Mouse (Mus musculus): ENCODE measurements at regions not wholly inside any gene's neighbourhood (a gene's known extent, or its start where the extent isn't known, plus 50 kb on each side); places are given as distances from the start of the nearest gene placed in this dataset.

DNA sequence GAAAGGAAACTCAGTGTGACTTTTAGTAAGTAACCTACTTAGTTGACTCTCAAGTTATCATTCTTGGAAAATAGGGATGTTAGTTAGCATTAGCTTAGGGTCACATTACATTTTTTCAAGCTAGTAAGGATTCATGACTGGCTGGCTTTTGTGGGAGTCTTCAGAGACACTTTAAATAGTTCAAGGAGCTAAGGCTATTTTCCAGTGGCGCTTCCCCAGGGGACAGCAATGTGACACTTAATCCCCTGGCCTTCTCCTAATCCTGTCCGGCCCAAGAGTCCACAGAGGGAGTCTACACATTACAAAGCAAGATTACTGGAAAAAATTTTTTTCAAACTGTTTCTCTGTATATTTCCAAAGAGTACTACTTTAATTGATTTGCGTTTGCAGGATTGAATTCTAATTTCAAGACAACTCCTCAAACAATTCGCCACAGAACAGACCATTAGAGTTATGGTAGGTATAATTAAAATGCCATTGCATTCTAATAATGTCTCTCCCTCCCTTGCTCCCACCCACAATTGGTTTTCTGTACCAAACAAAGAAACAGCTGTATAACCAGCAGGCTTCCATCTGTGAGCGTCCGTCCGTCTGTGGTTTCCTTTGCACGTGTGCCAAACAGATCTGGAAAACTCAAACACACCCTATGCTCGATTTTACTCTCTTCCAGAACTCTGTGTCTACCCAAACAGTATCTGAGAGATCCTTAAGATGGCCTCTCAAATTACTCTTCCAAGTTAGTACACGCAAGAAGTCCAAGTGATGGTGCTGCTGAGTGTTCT, 341.1 kb upstream of the Cd180 start:
- DNase-seq (ENCODE audit: low read depth, low spot score) = peak; percentile 76

DNA sequence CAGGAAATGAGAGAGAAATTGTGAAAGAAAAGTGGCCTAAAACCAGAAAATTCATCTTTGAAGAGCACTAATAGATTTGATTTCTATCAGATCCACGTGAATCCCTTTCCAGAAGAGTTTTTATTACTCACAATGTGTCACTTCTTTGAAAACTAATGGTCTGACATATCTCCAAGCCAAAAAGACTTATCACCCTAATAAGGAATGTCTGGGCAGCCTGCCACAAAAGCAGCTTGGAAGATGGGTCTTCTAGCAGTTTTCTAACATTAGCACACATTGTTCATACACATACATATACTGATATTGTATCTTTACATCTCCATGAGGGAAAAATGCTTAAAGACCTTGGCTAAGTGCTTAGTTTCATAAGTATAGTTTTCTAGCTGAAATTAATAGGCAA, 337.8 kb upstream of the Cd180 start:
- peak; percentile 25 for DNase-seq (ENCODE audit: low read depth, low spot score)

DNA sequence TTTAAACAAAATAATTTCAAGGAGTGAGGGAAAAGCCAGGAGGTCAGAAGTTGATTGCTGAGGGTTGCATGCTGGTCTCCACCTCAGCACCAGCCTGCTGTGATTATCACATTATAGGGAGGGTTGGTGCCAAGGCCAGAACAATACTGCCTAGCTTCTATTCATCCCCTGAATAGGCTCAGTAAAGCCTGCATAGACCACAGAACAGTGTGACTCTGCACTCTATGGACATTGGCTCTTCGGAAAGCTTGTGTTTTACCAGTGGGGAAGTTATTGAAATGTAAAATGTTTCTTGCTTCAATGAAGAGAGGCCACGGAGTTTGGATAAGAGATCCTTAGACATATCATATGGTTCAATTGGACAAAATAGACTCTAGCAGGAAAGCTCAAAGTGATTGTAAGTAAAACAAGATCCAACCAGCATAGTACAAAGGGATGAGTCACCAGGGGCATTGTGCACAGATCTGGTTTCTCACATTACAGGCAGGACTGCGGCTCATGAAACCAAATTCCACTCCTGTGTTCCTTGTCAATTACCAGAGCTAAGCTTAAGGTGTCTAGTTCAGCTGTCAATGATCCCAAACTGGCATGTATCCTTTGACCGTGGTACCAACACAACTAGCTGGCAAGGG, 320.8 kb upstream of the Cd180 start:
- no peak for DNase-seq (ENCODE audit: low read depth, low spot score)

DNA sequence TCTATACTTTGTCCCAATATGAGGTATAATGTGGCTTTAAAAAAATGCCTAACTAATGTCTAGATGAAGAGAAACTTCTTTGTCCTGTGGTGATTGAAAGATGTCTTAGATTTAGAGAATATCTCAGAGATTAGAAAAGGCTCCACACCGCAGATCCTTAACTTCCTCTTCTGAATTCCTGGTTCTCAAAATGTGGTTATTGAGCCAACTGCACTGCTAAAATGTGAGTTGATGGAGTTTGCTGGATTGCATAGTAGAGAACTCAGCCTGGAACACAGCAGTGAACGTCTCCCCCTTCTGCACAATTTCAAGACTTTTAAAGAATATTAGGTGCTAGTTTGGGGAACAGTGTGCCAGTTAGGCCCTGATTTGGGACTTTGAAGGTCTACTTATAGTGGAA, 312.7 kb upstream of the Cd180 start:
- DNase-seq (ENCODE audit: low read depth, low spot score) = no peak

DNA sequence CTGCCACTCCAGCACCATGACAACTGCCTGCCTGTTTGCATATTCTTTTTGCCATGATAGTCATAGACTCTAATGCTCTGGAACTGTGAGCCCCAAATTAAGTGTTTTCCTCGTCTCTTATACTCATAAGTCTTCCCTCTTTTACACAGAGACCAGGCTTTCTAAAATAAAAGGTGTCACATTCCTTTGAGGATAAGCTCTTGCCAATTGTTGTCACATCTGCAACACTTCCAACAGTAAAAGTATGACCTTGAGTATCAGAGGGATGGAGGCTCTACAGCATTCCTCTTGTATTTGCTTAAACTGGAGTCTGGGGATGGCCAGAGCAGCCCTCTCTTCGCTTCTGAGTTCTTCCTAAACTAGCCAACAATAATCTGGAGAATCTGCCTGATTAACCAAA, 301.4 kb upstream of the Cd180 start:
- DNase-seq (ENCODE audit: low read depth, low spot score) = no peak

DNA sequence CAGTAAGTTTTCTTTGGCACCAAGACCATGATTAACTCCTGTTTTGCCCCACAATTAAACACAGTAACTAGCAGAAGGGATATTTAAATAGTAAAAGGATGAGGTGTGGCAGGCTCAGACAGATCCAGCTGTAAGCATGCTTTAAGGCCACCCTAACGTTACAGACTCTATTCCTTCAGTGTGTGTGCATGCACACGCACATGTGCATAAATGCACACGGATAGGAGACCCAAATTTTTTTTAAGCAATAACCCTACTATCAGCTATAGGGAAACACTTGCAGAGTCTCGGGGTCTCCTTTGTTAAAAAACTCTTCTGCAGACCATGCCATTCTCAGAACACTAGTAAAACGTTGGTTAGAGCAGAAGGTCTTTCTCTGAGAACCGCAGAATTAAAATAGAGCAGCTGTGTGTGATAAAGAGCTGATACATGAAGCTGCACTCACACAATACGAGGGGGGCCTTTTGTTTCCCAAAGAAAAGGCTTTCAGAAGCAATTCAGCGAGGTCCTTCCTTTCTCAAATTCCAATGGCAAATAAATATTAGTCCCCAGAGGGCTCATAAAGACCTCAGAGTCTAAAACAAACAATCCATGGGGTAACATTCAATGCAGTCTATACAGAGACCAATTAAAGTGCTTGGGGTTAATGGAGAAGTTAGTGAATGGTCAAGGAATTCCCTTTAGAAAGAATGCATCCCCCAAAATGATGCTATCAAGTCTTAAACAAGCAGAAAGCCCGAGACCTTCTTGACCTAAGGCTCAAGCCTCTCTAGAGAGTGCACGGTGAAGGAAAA, 300.3 kb upstream of the Cd180 start:
- DNase-seq (ENCODE audit: low read depth, low spot score) = no peak

DNA sequence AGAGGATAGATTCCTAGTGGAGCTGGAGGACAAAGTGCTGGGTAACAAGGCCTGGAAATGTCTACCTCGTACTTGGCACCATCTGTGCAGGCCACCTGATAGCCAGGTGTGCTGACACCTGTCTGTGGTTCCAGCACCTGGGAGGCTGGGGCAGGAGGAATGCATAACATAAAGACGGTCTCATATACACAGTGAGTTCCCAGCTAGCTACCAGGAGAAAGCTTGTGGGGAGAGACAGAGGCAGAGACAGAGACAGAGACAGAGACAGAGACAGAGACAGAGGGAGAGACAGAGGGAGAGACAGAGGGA, 299.7 kb upstream of the Cd180 start:
- no peak for DNase-seq (ENCODE audit: low read depth, low spot score)

DNA sequence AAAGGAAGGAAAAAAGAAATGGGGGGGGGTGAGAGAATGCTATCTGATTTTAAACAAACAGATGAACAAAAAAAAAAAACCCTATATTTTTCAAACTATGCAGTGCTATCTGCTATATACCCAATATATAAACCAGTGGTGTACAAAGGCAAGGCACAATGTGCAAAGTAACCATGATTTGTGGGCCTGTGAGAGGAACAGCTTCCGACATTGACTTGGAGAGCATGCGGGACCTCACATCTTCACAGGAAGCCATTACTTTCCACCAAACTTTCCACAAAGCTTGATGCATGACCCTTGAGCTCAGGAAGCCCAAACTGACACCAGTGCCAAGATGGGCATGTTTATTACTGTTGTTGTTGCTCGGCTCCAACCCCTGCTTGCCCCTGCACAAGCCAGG, 299.3 kb upstream of the Cd180 start:
- no peak for DNase-seq (ENCODE audit: low read depth, low spot score)

DNA sequence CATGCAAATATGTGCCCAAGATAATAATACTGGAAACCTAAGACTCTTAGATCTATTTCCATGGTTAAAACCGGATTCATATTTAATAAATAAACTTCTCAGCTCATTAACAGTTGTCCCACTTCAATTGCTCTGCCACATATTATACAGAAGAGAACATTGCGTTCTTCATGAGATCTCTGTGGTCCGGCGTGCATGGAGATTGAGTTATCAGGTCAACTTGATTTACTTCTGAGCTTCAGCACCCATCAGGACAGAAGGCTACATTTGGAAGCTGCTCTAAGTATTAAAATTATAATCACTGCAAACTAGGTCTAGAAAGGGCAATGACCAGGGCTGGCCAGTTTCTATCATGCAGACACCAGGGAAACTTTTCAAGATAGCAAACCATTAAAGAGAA, 295.9 kb upstream of the Cd180 start:
- DNase-seq (ENCODE audit: low read depth, low spot score) = peak; percentile 79

DNA sequence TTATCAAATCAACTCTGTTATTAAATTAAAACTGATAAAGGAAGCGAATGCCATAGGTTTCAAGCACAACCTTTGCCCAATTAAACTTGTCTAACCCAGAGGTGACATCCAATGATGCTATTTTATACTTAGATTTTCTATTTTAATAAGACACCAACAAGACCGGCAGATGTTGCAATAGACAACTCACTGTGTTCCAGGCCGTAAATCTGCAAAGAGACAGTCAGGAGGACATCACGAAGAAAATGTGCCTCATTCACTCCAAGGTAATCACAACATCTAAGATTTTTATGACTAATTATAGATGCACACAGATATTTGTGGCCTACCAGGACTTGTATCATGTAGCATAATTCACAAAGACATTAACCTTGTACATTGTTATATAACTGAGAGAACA, 281.5 kb upstream of the Cd180 start:
- peak; percentile 72 for DNase-seq (ENCODE audit: low read depth, low spot score)

DNA sequence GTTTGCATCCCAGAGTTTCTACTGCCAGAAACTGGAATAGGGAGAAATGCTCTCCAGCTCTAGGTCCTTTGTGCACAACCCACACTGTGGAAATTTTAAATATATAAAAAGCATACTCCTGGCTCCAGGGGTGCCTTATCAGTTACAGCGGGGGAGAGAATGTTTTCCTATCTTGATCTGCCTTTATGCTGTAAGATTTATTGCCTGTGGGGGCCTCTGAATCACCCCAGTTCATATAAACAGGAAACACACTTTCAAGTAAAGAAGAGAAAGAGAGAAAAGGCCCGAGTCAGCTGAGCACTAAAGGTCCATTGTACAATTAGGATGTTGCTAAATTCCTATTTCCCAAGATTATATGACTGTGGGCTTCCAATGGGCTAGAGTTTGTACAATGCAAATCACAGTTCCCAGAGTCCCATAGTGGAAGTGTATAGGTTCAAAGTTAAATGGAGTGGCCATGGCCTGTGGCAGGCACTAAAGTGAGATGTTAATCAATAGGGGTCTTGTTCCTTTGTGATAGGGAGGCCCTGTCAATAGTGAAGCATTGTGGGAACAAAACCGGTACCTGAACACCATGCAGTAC, 258.9 kb upstream of the Cd180 start:
- DNase-seq (ENCODE audit: low read depth, low spot score) = no peak

DNA sequence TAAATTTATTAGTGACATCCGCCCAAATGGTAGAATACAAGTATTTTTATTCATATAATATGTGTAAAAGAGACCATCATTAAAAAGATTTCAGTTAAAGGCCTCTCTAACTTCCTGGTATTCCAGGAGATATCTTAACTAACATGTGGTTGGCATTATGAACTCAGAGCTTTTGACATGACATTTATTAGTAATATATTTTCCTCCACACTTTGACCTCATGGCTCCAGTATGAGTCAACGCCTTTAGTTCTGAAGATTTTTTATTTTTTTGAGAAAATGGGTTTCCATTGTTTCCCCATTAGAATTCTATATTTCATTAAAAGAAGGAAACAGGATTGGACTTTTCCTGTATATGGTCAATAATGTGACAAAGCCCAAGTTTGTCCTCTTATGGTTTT, 250.7 kb upstream of the Cd180 start:
- DNase-seq (ENCODE audit: low read depth, low spot score) = no peak

DNA sequence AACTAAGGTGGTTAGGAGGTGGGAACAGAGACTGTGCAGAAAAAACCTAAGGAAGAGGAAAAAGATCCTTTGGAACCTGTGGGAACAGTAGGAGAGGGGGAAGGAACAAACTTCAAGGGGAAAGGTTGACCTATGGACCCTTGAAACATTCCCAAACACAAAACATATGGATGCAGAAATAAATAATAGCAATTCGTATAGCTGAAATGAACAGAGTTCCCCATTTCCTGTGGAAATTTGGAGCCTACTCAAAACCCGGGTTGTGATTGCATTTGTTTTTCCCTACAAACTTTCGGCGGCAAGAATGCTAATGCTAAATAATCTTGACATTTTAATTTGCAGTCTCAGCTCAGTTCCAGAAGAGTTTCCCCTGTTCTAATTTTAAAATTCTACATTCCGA, 246.0 kb upstream of the Cd180 start:
- DNase-seq (ENCODE audit: low read depth, low spot score) = no peak

DNA sequence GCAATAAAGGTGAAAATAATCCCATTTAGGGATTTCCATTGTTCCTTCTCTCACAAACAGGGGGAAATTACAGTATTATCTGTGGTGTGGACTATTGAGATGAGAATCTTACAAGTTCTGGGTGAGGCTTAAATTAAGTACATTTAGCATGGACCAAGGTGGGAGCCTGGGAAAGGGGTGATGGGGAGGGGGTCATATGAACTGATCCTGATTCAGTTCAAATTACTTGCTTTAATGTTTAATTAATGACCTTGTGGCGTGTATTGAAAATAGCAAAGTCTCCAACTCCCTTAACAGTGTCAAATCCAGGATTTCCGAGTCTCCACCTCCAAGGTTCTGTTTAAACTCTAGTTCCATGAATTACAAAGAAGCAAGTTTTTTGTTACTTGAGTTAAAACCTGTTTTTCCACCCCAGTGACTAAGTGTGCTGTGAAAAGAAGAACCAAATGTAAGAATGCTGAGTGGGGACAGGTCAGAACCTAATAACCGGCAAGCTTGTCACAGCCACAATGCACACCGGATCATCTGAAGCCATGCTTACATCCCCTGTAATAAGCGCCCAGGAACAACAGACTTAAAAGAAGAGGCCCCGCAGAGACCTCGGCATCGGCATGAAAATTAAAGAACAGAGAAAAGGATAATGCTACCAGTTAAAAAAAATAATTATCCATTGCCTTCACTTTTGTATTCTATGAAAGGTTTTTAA, 243.8 kb upstream of the Cd180 start:
- no peak for DNase-seq (ENCODE audit: low read depth, low spot score)

DNA sequence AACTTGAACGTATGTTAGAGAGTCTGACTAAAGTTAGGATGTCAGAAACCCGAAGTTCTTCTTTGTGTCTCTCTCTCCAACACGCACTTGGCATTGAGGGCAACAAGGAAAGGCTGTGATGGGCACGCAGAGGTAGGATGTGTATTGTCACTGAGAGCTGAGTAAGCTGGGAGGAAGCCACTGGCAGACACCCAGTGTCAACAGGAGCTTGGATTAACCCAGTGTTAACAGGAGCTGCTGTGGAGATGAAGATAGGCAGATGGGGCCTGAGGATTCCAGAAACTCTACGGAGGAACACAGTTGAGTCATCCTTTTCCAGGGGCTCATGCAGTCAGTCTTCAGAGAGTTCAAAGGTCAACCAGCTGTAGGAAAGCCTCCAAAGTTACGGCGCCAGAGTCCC, 242.2 kb upstream of the Cd180 start:
- no peak for DNase-seq (ENCODE audit: low read depth, low spot score)

DNA sequence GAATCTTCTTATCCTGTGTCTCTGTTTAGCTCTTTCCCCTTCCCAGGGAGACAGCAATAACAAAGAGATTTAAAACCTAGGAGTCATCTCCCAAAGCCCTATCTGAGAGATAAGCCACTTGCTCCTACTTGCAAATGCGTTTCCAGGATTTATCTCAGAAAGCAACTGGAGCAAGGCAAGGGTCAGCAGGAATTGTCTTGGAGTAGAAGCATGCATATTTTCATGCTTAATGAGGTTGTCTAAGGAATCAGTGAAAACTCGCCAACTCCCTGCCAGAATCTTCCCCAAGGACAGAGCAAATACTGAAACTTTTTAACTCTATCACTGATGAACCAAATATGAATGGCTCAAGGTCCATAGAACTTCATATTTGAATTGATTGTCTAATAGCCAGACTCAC, 234.6 kb upstream of the Cd180 start:
- no peak for DNase-seq (ENCODE audit: low read depth, low spot score)

DNA sequence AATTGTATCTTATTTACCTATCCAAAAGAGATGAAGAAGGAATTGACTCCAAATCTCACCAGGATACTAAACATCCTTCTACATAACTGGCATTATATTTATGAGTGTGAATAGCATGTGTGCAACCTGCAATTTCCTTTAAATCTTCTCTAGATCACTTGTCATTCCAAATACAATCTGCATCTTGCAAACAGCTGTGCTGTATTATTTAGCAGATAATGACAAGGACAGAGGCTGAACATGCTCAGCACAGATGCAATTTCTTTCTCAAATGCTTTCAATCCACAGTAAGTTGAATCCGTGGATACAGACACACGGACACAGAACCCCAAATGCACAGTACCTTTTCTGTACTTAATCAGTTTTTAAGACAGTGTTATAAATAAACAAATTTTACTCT, 229.4 kb upstream of the Cd180 start:
- DNase-seq (ENCODE audit: low read depth, low spot score) = no peak

DNA sequence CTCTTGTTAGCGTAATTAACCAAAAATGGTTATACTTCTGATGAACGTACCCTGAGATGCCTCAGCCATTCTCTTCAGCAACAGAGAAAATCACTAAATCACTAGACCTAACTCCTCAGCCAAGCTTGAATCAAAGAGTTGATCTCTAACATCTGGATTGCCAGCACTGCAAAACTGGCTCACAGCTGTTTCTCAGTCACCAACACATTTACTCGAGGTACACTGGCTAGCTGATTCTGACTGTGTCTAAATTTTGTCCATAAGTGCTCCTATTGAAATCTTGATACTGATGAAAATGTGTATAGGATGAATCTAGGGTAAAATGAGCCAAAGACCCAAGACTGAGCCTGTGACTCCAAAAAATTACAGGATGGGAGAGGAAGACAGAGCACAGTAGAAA, 211.5 kb upstream of the Cd180 start:
- no peak for DNase-seq (ENCODE audit: low read depth, low spot score)

DNA sequence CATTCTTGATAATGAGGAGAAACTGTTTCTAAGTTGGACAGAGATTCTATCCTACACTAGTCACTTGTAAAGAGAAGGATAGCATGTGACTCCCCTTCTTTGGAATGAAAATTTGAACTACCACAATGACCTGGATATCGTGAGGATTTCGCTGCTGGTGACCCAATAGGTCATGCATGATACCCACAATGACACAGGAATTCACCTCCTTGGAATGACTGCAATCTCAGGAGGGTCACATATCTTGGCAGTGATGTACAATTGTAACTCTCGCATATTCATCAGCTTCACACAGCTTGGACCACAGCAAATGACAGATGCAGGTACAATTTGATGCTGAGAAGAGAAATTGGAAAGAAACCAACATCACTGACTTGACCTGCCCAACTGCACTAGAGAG, 210.9 kb upstream of the Cd180 start:
- no peak for DNase-seq (ENCODE audit: low read depth, low spot score)

DNA sequence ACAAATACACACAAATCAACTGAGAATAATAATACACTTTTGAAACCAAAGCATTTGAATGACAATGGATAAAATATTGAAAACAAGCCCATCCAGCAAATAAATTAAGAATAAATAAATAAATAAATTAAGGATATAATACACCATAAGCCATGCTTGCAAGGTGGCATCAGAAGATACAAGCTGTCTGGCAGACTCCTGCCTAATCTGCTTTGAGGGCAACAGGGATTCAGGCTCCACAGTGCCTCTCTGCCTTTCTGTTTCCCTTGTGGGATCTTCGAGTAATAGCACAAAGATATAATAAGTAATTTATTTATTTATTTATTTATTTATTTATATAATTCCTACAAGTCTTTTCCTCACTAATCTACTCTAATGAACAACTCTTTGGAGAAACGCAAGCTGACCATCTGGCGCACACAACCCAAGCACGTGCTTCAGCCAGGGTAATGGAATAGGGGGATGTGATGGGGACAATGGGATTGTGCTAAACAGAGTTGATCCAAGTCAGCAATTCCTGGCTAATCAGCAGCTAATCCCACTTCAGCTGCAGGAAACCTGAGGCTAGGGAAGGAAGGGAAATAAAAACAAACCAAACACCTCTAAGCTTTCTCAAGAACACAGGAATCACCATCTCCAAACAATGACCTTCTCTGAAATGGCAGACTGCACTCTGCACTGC, 205.8 kb upstream of the Cd180 start:
- no peak for DNase-seq (ENCODE audit: low read depth, low spot score)

DNA sequence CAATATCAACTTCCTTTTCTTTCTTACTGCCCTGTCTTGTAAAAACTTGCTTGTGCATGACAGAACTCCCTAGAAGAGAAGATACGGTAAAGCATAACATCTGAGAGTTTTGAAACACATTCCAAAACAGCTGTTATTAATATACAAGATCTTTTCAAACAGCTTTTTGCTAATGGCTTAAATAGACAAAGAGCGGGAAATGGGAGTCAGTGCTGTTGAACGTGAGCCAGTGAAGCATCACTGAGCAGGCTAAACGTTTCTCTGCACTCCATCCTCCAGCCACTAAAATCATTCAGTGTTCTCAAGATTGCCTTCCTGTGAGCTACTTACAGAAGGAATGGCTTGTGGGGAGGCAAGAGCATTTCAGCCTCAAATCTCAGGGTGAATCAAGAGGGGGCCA, 202.0 kb upstream of the Cd180 start:
- DNase-seq (ENCODE audit: low read depth, low spot score) = no peak
